Mouse (Mus musculus) thymus, postnatal 10 days (tissue): ENCODE measurements around the gene Lrch1.

Source experiments
- DNase-seq, 2 experiments: peaks; one replicate each; pipeline ENCODE4 v3.0.0; 2021; ENCODE audit warnings: low spot score in 2 of 2

Lrch1 gene

GRCm38 (mm10) chr14:74814848-74815789, 132.6 kb downstream of the Lrch1 start:
- DNase-seq = no peak

GRCm38 (mm10) chr14:74811617-74812016, 136.1 kb downstream of the Lrch1 start:
- no peak for DNase-seq

GRCm38 (mm10) chr14:74801961-74802360, 145.7 kb downstream of the Lrch1 start:
- no peak for DNase-seq

GRCm38 (mm10) chr14:74798063-74798890, 149.4 kb downstream of the Lrch1 start:
- DNase-seq = no peak

GRCm38 (mm10) chr14:74797386-74798062, 150.2 kb downstream of the Lrch1 start:
- DNase-seq = no peak

- DNase-seq = no peak
These were observed 152.7 kb downstream of the Lrch1 start for GRCm38 (mm10) chr14:74794931-74795330.

- no peak for DNase-seq
These were observed 154.9 kb downstream of the Lrch1 start for GRCm38 (mm10) chr14:74792793-74793192.

- no peak for DNase-seq
These were observed 157.1 kb downstream of the Lrch1 start for GRCm38 (mm10) chr14:74790535-74790934.

- no peak for DNase-seq
These were observed 158.9 kb downstream of the Lrch1 start for GRCm38 (mm10) chr14:74788766-74789165.

- no peak for DNase-seq
These were observed 160.0 kb downstream of the Lrch1 start for GRCm38 (mm10) chr14:74787717-74788116.

GRCm38 (mm10) chr14:74784243-74784934, 163.3 kb downstream of the Lrch1 start:
- DNase-seq = no peak

- no peak for DNase-seq
These were observed 173.5 kb downstream of the Lrch1 start for GRCm38 (mm10) chr14:74774046-74774619.

GRCm38 (mm10) chr14:74767892-74768291, 179.8 kb downstream of the Lrch1 start:
- no peak for DNase-seq

- peak; percentile 47 to 86 for DNase-seq
These were observed 183.3 kb downstream of the Lrch1 start for GRCm38 (mm10) chr14:74764191-74764918.

GRCm38 (mm10) chr14:74736850-74737249, 210.8 kb downstream of the Lrch1 start:
- no peak for DNase-seq

GRCm38 (mm10) chr14:74735471-74735870, 212.2 kb downstream of the Lrch1 start:
- no peak for DNase-seq

GRCm38 (mm10) chr14:74733397-74733796, 214.3 kb downstream of the Lrch1 start:
- no peak for DNase-seq

- DNase-seq = peak; percentile 88 to 92
These were observed 215.4 kb downstream of the Lrch1 start, which contains the start of gene Esd for GRCm38 (mm10) chr14:74732079-74732783. Esd (plus strand) TSS chr14:74732297.

- DNase-seq = no peak
These were observed 216.2 kb downstream of the Lrch1 start for GRCm38 (mm10) chr14:74731221-74732078.
